Mouse (Mus musculus) hindbrain, postnatal 0 days (tissue): ENCODE measurements around the gene Rnf217. TPM values are rescaled to one million over a fixed set of nuclear protein-coding genes. Genes with fewer than 3 reads are reported as not detected.

ENCODE experiments used
- ATAC-seq: fragments of 200-750 bp; cut with Nextera tagmentation; 2 replicates; pipeline ENCODE4 v1.8.0; 2017; ENCODE audit warnings: mild to moderate bottlenecking, moderate TSS enrichment, moderate library complexity
- DNase-seq: peaks from one replicate; pipeline ENCODE4 v3.0.0-alpha.2; 2015; ENCODE audit warnings: low spot score
- H3K27ac ChIP-seq: fragments of 300-500 bp; sonication (generic); 2 replicates; pipeline ENCODE4 v1.5.1; 2014; ENCODE audit warnings: mild to moderate bottlenecking
- H3K27me3 ChIP-seq: fragments of 300-500 bp; sonication (generic); 2 replicates; pipeline ENCODE4 v1.6.1; 2014; ENCODE audit warnings: low read length, mixed read lengths; ENCODE audit not compliant: insufficient read depth
- H3K36me3 ChIP-seq: fragments of 300-500 bp; sonication (generic); 2 replicates; pipeline ENCODE4 v1.6.1; 2014; ENCODE audit warnings: low read length, mixed read lengths; ENCODE audit not compliant: insufficient read depth
- H3K4me1 ChIP-seq: fragments of 300-500 bp; sonication (generic); 2 replicates; pipeline ENCODE4 v1.6.1; 2014; ENCODE audit warnings: antibody characterized with exemption, low read length, mixed read lengths; ENCODE audit not compliant: insufficient read depth
- H3K4me2 ChIP-seq: fragments of 300-500 bp; sonication (generic); 2 replicates; pipeline ENCODE4 v1.6.1; 2014; ENCODE audit warnings: low read depth, mild to moderate bottlenecking, low read length, moderate library complexity, mixed read lengths
- H3K4me3 ChIP-seq: fragments of 300-500 bp; sonication (generic); 2 replicates; pipeline ENCODE4 v1.5.1; 2014; ENCODE audit warnings: low read length
- H3K9ac ChIP-seq: fragments of 300-500 bp; sonication (generic); replicated peaks from 2 replicates; pipeline ENCODE4 v1.6.1; 2014; ENCODE audit warnings: mild to moderate bottlenecking, low read length, moderate library complexity, mixed read lengths
- H3K9me3 ChIP-seq: fragments of 300-500 bp; sonication (generic); 2 replicates; pipeline ENCODE4 v1.6.1; 2016; ENCODE audit warnings: low read length, mixed read lengths
- CTCF ChIP-seq: IDR thresholded peaks from 2 replicates; pipeline ENCODE4 v1.5.1; 2016; ENCODE audit warnings: antibody characterized with exemption, control low read depth, low read depth
- WGBS: fragments of 180-500 bp; shearing (Covaris S2); extraction: QIAGEN DNeasy Blood & Tissue Kit; methylation state at CpG from one replicate; pipeline ENCODE4 v1.1.7; 2014; 5-methylcytosine and 5-hydroxymethylcytosine counted together
- polyA plus RNA-seq: library from polyadenylated mRNA; unstranded; fragments of >200 nt; fragmentation: Nextera tagmentation; extraction: Ambion mirVana; gene quantifications from 2 replicates; pipeline ENCODE4 v1.2.1, GENCODE M21; 2015
- total RNA-seq: library from RNA; depleted of rRNA; stranded (reverse); fragments of >200 nt; gene quantifications from 2 replicates; pipeline ENCODE4 v1.2.3, GENCODE M21; 2014

The Rnf217 gene
- total and polyA plus RNA-seq, 2 experiments from 2014 or later = 1.8 to 10.5 TPM

- peak; percentile 80 for DNase-seq
- H3K27ac ChIP-seq = no peak overlapping the region
- no peak overlapping the region for H3K9ac ChIP-seq
Observed at GRCm38 (mm10) chr10:31465840-31466541, 143.0 kb downstream of the Rnf217 start.

GRCm38 (mm10) chr10:31465424-31465823 is 143.6 kb downstream of the Rnf217 start:
- WGBS = 78% methylated on average over 4 of the region's 4 CpGs
- no peak for DNase-seq
- TF ChIP-seq CTCF = no peak

More at GRCm38 (mm10) chr10:31465840-31466541, 143.0 kb downstream of the Rnf217 start:
- TF ChIP-seq CTCF = peak; percentile 87
- H3K27me3 ChIP-seq = no peaks in the 10 kb centered on the region
- WGBS = 71% methylated on average over 6 of the region's 6 CpGs
- ATAC-seq = peak; percentile 69; the same call in 1 of the 2 replicates
- no peak overlapping the region for H3K4me2 ChIP-seq
- no peaks in the 10 kb centered on the region for H3K4me1 ChIP-seq
- no peak overlapping the region for H3K4me3 ChIP-seq
- no peaks in the 10 kb centered on the region for H3K9me3 ChIP-seq
- H3K36me3 ChIP-seq = no peaks in the 10 kb centered on the region

GRCm38 (mm10) chr10:31463044-31463443 is 145.9 kb downstream of the Rnf217 start:
- Histone ChIP-seq H3K27me3 (no peaks in the 10 kb centered on the region), H3K4me3 (no peak overlapping the region), H3K27ac (no peak overlapping the region), H3K36me3 (no peaks in the 10 kb centered on the region), H3K9me3 (no peaks in the 10 kb centered on the region), H3K4me2 (no peak overlapping the region), H3K4me1 (no peaks in the 10 kb centered on the region), H3K9ac (no peak overlapping the region)
- DNase-seq (no peak), ATAC-seq (no peak)
- TF ChIP-seq CTCF = no peak
- WGBS = 96% methylated on average over 2 of the region's 2 CpGs

More at GRCm38 (mm10) chr10:31465424-31465823, 143.6 kb downstream of the Rnf217 start:
- Histone ChIP-seq H3K9ac (no peak overlapping the region), H3K9me3 (no peaks in the 10 kb centered on the region), H3K4me1 (no peaks in the 10 kb centered on the region), H3K4me2 (no peak overlapping the region), H3K36me3 (no peaks in the 10 kb centered on the region), H3K27me3 (no peaks in the 10 kb centered on the region), H3K4me3 (no peak overlapping the region), H3K27ac (no peak overlapping the region)
- ATAC-seq = no peak

- Histone ChIP-seq H3K27ac (no peak overlapping the region), H3K9ac (no peak overlapping the region), H3K4me3 (no peak overlapping the region), H3K4me1 (no peaks in the 10 kb centered on the region), H3K27me3 (no peaks in the 10 kb centered on the region), H3K9me3 (no peaks in the 10 kb centered on the region), H3K36me3 (no peaks in the 10 kb centered on the region), H3K4me2 (no peak overlapping the region)
- no peak for TF ChIP-seq CTCF
- ATAC-seq (no peak), DNase-seq (no peak)
- 61% methylated on average over 1 of the region's 1 CpGs for WGBS
Observed at GRCm38 (mm10) chr10:31456806-31457205, 152.2 kb downstream of the Rnf217 start.

GRCm38 (mm10) chr10:31447083-31447482 is 161.9 kb downstream of the Rnf217 start:
- WGBS = 65% methylated on average over 1 of the region's 1 CpGs
- no peak for TF ChIP-seq CTCF

GRCm38 (mm10) chr10:31445291-31446124 is 163.5 kb downstream of the Rnf217 start, which contains the start of gene Tpd52l1:
TSS of gene Tpd52l1 (minus strand) at chr10:31445958.
- under 1% methylated on average over 59 of the region's 59 CpGs for WGBS
- H3K36me3 ChIP-seq = no peaks in the 10 kb centered on the region
- peak within 1 kb of the TSS; percentile 50 for H3K4me3 ChIP-seq
- H3K27me3 ChIP-seq = no peaks in the 10 kb centered on the region
- peak within 1 kb of the TSS; percentile 93 for H3K4me2 ChIP-seq
- no peaks in the 10 kb centered on the region for H3K4me1 ChIP-seq
- H3K9ac ChIP-seq = peak within 1 kb of the TSS; percentile 56
- H3K27ac ChIP-seq = 0 out of 2 replicates have a peak within 1 kb of the TSS, but pooled peaks have one; percentile 42
- peak; percentile 93 for TF ChIP-seq CTCF
- peak; percentile 93 for DNase-seq
- no peaks in the 10 kb centered on the region for H3K9me3 ChIP-seq
- ATAC-seq = peak; percentile 99

More at GRCm38 (mm10) chr10:31447083-31447482, 161.9 kb downstream of the Rnf217 start:
- Histone ChIP-seq H3K27ac (no peak overlapping the region), H3K4me2 (no peak overlapping the region), H3K36me3 (no peaks in the 10 kb centered on the region), H3K9me3 (no peaks in the 10 kb centered on the region), H3K27me3 (no peaks in the 10 kb centered on the region), H3K4me1 (no peaks in the 10 kb centered on the region), H3K4me3 (no peak overlapping the region), H3K9ac (no peak overlapping the region)
- DNase-seq (no peak), ATAC-seq (no peak)
